Mouse (Mus musculus) C2C12 (cell line): ENCODE results near the gene Gm12185.
A peak's percentile ranks its signal among the peaks of the same experiment; 100 is the strongest.

Experiments used
- CEBPB ChIP-seq: IDR thresholded peaks from one replicate; pipeline ENCODE4 v1.6.1; 2011; ENCODE audit warnings: low read depth, mild to moderate bottlenecking, control low read depth, moderate library complexity
- CTCF ChIP-seq: IDR thresholded peaks from one replicate; pipeline ENCODE4 v1.5.1; 2011; ENCODE audit not compliant: control insufficient read depth, insufficient read depth, insufficient read length
- FOSL1 ChIP-seq: IDR thresholded peaks from one replicate; pipeline ENCODE4 v1.8.0; 2011; ENCODE audit warnings: mild to moderate bottlenecking, low read length; ENCODE audit not compliant: poor library complexity, insufficient read depth, severe bottlenecking
- MAX ChIP-seq: IDR thresholded peaks from one replicate; pipeline ENCODE4 v1.6.1; 2011; ENCODE audit warnings: mild to moderate bottlenecking, control low read depth
- MYOD1 ChIP-seq: IDR thresholded peaks from one replicate; pipeline ENCODE4 v1.6.1; 2011; ENCODE audit warnings: low read depth; ENCODE audit not compliant: control insufficient read depth, insufficient read length
- MYOG ChIP-seq: IDR thresholded peaks from one replicate; pipeline ENCODE4 v1.6.1; 2011; ENCODE audit not compliant: control insufficient read depth, insufficient read length; ENCODE audit errors: extremely low read depth
- USF1 ChIP-seq: IDR thresholded peaks from one replicate; pipeline ENCODE4 v1.6.1; 2011; ENCODE audit warnings: low read depth, mild to moderate bottlenecking, control low read depth, moderate library complexity

DNA sequence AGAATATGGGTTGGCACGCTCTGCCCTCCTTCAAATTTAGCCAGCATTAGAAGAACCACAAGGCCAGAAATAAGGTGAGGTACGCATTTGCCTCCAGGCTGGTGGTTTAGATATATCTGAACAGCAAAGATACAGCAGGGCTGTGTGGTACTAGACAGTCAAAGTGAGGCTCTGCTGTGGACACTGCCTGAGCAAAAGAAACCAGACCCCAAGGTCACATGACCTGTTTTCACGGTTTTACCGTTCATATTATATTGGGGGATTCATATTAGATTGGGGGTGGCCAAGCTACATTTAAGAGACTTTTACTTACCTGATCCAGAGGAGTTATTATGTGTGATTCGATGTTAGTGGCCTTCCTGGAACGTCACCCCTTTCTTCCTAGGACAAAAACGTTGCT, 121.2 kb downstream of the Gm12185 start:
- TF ChIP-seq CTCF (no peak), CEBPB (no peak), FOSL1 (no peak), MYOG (no peak), USF1 (peak; percentile 95), MAX (no peak), MYOD1 (no peak)
